In the genomic region with DNA sequence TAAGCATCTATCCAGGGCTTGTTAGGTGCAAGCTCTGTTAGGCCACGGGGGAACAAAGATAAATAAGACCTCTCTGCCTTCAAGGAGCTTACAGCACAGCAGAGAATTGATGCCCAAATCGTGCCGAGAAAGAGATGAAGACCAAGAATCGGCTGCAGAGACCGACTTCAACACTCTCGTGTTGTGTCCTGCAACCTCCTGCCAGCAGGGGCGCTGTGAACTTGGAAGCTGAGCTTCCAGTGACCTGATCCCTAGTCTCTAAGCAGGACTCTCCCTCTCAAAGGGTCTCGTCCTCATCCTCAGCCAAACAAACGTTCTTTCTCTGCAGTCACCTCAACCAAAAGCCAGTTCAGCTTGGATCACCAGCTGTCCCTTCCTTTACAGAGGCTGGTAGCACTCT, we compare ENCODE assay signal across 10 mouse cellular contexts. TPM values are rescaled to one million over a fixed set of nuclear protein-coding genes. Genes with fewer than 3 reads are reported as not detected.
A peak's percentile ranks its signal among the peaks of the same experiment; 100 is the strongest.
DNase-seq lines count a peak whose midpoint lies in the region; ATAC-seq and TF ChIP-seq lines count a peak whose summit lies in the region.
"Had no signal": no experiment of that assay in that cellular context is flagged by ENCODE, and none has a peak within 500 bp of the region (broad histone marks: within the 10 kb centered on the region; RNA-seq: fewer than 3 reads in every experiment).

No protein-coding gene starts in this region.

- no peak overlapping the region for H3K27ac ChIP-seq in kidney, postnatal 0 days
- no peak overlapping the region for H3K27ac ChIP-seq in spleen, adult 2 months (ENCODE audit: insufficient read depth, low read length)
- no peak overlapping the region for H3K27ac ChIP-seq in testis, adult 2 months (ENCODE audit: control insufficient read depth, insufficient read depth, low read depth, low read length)
- H3K27ac ChIP-seq in midbrain, embryonic 10.5 days (replicated peaks), result no peak overlapping the region
- H3K27ac ChIP-seq: heart, embryonic 15.5 days; stomach, embryonic 15.5 days had no signal

- WGBS in kidney, postnatal 0 days, result 47% methylated on average over 9 of the region's 9 CpGs
- 73% methylated on average over 9 of the region's 9 CpGs for WGBS in spleen, adult 2 months
- WGBS in midbrain, embryonic 10.5 days, result 78% methylated on average over 9 of the region's 9 CpGs

- peak; percentile 30; the same call in 1 of the 2 replicates for TF ChIP-seq CTCF in kidney, postnatal 0 days (IDR thresholded peaks at IDR 0.05; ENCODE audit: low read depth)
- peak; percentile 19; the same call in 1 of the 2 replicates for TF ChIP-seq CTCF in spleen, adult 2 months (IDR thresholded peaks at IDR 0.05; ENCODE audit: extremely low read depth, insufficient read depth, insufficient read length, insufficient replicate concordance)
- TF ChIP-seq CTCF in testis, adult 2 months (IDR thresholded peaks at IDR 0.05; ENCODE audit: control insufficient read depth, insufficient read depth, insufficient replicate concordance, low read depth, low read length), result peak; percentile 88; the same call in 1 of the 2 replicates

- DNase-seq in kidney, postnatal 0 days (ENCODE audit: low spot score), result no peak
- no peak for DNase-seq in kidney, adult 8-10 months
- DNase-seq in spleen, adult 2 months (ENCODE audit: low read depth in 1 of 2, low spot score in 2 of 2), result no peak
- DNase-seq in spleen, postnatal 36 days (ENCODE audit: low spot score in 2 of 2), result no peak
- DNase-seq in ZHBTc4 (ENCODE audit: low read depth, low spot score), result peak; percentile 85
- DNase-seq in midbrain, embryonic 10.5 days (ENCODE audit: low spot score), result no peak
- no peak for DNase-seq in urinary bladder, postnatal 14 days (ENCODE audit: low spot score)

- H3K27me3 ChIP-seq in kidney, postnatal 0 days (ENCODE audit: insufficient read depth, low read length), result no peaks in the 10 kb centered on the region
- H3K27me3 ChIP-seq in spleen, adult 2 months (ENCODE audit: control insufficient read depth, insufficient read depth, low read length), result no peaks in the 10 kb centered on the region
- no peaks in the 10 kb centered on the region for H3K27me3 ChIP-seq in testis, adult 2 months (ENCODE audit: control insufficient read depth, insufficient read depth, low read length)
- peaks cover 20% of the 10 kb centered on the region for H3K27me3 ChIP-seq in midbrain, embryonic 10.5 days (ENCODE audit: low read depth, poor library complexity, severe bottlenecking)

- H3K9ac ChIP-seq in kidney, postnatal 0 days (ENCODE audit: low read depth, low read length), result no peak overlapping the region
- H3K9ac ChIP-seq: heart, embryonic 15.5 days; stomach, embryonic 15.5 days had no signal

- H3K4me1 ChIP-seq in kidney, postnatal 0 days (replicated peaks; ENCODE audit: insufficient read depth, low read length), result no peaks in the 10 kb centered on the region
- no peaks in the 10 kb centered on the region for H3K4me1 ChIP-seq in spleen, adult 2 months (ENCODE audit: control insufficient read depth, insufficient read depth, insufficient read length)
- no peaks in the 10 kb centered on the region; the same call in 1 of the 2 replicates for H3K4me1 ChIP-seq in testis, adult 2 months (ENCODE audit: control insufficient read depth, insufficient read depth, low read length)
- H3K4me1 ChIP-seq in midbrain, embryonic 10.5 days, result peaks cover 8% of the 10 kb centered on the region
- H3K4me1 ChIP-seq: heart, embryonic 15.5 days; stomach, embryonic 15.5 days had no signal

- no peak for ATAC-seq in kidney, postnatal 0 days (replicated peaks; ENCODE audit: low FRiP score, low read depth)

- TF ChIP-seq POLR2A in spleen, adult 2 months (IDR thresholded peaks at IDR 0.05; ENCODE audit: low read depth, low read length), result no peak
- no peak for TF ChIP-seq POLR2A in testis, adult 2 months (IDR thresholded peaks at IDR 0.05; ENCODE audit: control insufficient read depth, low read depth, low read length)

- no peaks in the 10 kb centered on the region for H3K36me3 ChIP-seq in kidney, postnatal 0 days (ENCODE audit: insufficient read depth, low read length)
- no peaks in the 10 kb centered on the region for H3K36me3 ChIP-seq in spleen, adult 2 months (ENCODE audit: control insufficient read depth, insufficient read depth, low read length)
- no peaks in the 10 kb centered on the region for H3K36me3 ChIP-seq in testis, adult 2 months (ENCODE audit: control insufficient read depth, insufficient read depth, low read length)
- no peaks in the 10 kb centered on the region for H3K36me3 ChIP-seq in midbrain, embryonic 10.5 days
- H3K36me3 ChIP-seq: heart, embryonic 15.5 days; stomach, embryonic 15.5 days had no signal

- no peak overlapping the region for H3K4me3 ChIP-seq in kidney, postnatal 0 days (replicated peaks; ENCODE audit: low read depth, low read length)
- H3K4me3 ChIP-seq in spleen, adult 2 months (ENCODE audit: extremely low read depth, insufficient read depth, insufficient read length), result no peak overlapping the region
- no peak overlapping the region for H3K4me3 ChIP-seq in testis, adult 2 months (ENCODE audit: control insufficient read depth, low read depth, low read length)
- H3K4me3 ChIP-seq in midbrain, embryonic 10.5 days, result no peak overlapping the region
- H3K4me3 ChIP-seq: heart, embryonic 15.5 days; stomach, embryonic 15.5 days had no signal

- H3K4me2 ChIP-seq in kidney, postnatal 0 days (ENCODE audit: low read length), result no peak overlapping the region
- H3K4me2 ChIP-seq: heart, embryonic 15.5 days; stomach, embryonic 15.5 days had no signal

- no peaks in the 10 kb centered on the region for H3K9me3 ChIP-seq in kidney, postnatal 0 days (replicated peaks; ENCODE audit: low read length)
- no peaks in the 10 kb centered on the region for H3K9me3 ChIP-seq in midbrain, embryonic 10.5 days (replicated peaks)
- H3K9me3 ChIP-seq: heart, embryonic 15.5 days; stomach, embryonic 15.5 days had no signal

RNA-seq across cellular contexts. Expression of a gene that starts 7.8 kb away (rescaled TPM):
- polyA plus RNA-seq in kidney, postnatal 0 days (2015; fragmentation: Nextera tagmentation; extraction: Ambion mirVana), result 2.6 and 3.5 TPM in 2 replicates
- polyA plus RNA-seq in spleen, adult 2 months (2012; rRNA removed), result not detected in 2 replicates
- 3.7 and 4.6 TPM in 2 replicates for polyA plus RNA-seq in testis, adult 2 months (2012; rRNA removed)
- 2.1 and 4.2 TPM in 2 replicates for polyA plus RNA-seq in midbrain, embryonic 10.5 days (2016; fragmentation: Nextera tagmentation; extraction: Ambion mirVana)

Comparison
In these comparisons a context has a peak if more than half of its experiments do, and no peak if none do; other contexts are left out.
1. CTCF ChIP-seq: peak in every context shown above with its lines; median percentile 88 in testis, adult 2 months; 30 in kidney, postnatal 0 days; 19 in spleen, adult 2 months.